Mouse (Mus musculus): Measurements from ENCODE around the gene Tm2d3. TPM values are rescaled to one million over a fixed set of nuclear protein-coding genes. Genes with fewer than 3 reads are reported as not detected.

Gene Tm2d3
- total RNA-seq, 2 experiments from 2014 or later: 27.7 to 44.2 TPM

DNA sequence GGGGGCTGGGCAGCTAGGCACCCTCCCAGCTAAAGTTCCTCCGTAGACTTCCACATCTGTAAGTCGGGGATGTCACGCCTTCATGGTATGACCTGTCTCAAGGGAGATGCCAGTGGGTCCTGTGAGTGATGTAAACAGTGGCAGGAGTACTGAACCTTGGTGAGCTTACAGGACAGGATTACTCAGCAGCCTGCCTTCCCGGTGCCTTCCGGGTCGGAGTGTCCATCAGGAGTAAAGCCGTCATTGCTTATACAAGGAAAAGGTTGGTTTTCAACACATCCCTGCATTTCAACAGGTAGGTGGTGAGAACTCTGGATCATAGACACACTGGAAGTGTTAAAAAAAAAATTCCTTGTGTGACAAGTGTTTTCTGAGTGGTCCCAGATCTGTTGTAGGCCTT is 11.1 kb downstream of the Tm2d3 start:
- ATAC-seq (ENCODE audit: poor library complexity, severe bottlenecking): no peak

GRCm38 (mm10) chr7:65704818-65705242 is 13.9 kb downstream of the Tm2d3 start:
- ATAC-seq (ENCODE audit: poor library complexity, severe bottlenecking): peak; percentile 96

- ATAC-seq (ENCODE audit: poor library complexity, severe bottlenecking): no peak
These were observed 17.5 kb downstream of the Tm2d3 start for GRCm38 (mm10) chr7:65708506-65708905.

- ATAC-seq (ENCODE audit: poor library complexity, severe bottlenecking): no peak
These were observed 19.3 kb downstream of the Tm2d3 start for GRCm38 (mm10) chr7:65710301-65710700.

- no peak for ATAC-seq (ENCODE audit: poor library complexity, severe bottlenecking)
These were observed 22.8 kb downstream of the Tm2d3 start for GRCm38 (mm10) chr7:65713782-65714181.

- peak; percentile 40; the same call in 1 of the 2 replicates for ATAC-seq (ENCODE audit: poor library complexity, severe bottlenecking)
These were observed 23.3 kb downstream of the Tm2d3 start for GRCm38 (mm10) chr7:65714304-65714703.

GRCm38 (mm10) chr7:65734024-65734423 is 43.1 kb downstream of the Tm2d3 start:
- ATAC-seq (ENCODE audit: poor library complexity, severe bottlenecking): no peak

- ATAC-seq (ENCODE audit: poor library complexity, severe bottlenecking): no peak
These were observed 44.3 kb downstream of the Tm2d3 start for GRCm38 (mm10) chr7:65735261-65735660.

DNA sequence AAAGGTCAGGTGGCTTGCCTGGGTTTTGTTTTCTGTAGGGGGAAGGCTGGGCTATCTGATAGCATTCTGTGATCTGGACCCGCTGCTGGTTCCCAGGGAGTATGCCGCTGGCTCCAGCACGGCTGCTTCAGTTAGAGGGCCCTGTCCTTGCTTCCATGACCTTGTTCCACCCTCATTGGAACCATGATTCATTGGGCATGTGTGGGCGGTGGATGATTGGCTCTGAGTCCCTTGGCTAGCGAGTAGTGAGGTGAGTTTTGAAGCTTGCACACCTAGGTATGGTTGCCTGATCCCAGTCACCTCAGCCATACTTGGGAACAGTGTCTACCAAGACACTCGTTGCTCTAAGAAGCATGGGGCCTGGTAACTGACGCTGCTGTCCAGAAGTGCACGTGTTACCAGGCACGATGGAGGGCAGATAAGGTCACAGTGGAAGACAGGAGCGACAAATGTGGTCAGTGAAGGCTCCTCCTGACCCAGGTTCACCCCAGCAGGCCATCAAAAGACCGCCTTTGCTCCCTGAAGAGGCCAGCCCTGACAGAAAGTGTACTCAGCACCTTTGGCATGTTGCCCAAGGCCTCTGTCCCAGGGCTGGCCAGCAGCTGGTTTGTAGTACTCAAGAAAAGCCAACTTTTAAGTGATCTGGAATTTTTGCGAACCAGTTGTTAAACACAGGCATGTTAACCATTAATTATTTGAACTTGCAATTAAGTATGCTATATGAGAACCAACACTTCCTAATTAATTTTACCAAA is 46.5 kb downstream of the Tm2d3 start:
- no peak for ATAC-seq (ENCODE audit: poor library complexity, severe bottlenecking)

DNA sequence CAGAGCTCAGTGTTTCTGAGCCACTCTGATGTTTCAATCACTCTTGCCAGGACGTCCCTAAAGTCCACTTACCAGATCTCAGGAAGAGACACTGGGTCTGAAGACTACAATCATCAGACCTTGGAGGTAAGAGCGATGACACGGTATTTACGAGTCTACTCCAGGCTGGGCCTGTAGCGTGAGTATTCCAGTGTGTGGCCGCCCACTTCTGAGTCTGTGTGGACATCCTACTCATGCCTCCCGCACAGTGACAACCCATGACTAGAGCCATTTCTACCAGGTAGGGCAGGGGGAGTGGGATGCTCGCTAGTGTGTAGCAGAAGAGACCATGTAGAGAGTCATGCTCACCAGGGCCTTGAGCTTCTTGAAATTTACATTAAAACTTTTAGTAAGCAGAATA is 51.9 kb downstream of the Tm2d3 start:
- ATAC-seq (ENCODE audit: poor library complexity, severe bottlenecking): no peak

DNA sequence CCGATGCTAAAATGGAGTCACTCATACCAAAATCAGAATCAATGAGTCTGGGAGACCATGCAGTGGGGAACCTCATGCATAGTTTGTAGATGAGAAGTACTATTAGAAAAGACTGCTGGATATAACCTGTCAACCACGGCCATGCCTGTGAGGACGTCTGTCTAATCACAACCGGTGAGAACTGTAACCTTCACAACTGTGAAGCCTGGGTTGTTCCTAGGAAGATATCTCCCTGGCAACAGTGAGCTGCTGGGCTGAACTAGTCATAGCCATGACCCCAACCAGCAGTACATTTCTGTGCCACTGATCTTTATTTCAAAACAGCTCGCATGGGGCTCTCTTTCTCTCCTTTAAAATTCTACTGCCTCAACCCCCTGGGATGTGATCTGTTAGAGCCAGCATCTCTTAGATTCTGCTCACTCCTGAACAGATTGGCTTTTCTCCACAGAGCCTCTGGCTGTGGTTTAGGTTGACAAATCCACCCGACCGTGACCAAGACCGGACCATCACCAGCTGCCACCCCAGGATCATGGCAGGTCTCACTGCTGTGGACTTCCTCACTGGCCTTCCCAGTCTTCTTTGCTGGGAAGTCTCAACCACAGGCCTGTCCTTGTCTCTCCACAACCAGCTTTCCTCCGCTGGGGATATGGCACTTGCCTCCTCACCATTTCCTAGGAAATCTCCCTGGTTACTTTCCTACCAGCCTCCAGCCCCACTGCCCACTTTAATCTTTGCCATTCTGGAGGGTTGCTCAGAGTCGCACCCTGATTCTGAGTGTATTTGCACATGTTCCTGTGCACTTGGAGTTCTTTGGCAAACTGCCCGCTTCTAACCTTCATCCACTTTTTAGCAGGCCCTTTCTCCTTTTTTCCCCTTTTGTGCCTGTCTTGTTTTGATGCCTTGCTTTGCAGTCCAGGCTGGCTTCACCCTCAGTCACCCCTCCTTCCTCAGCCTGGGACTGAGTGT is 57.3 kb downstream of the Tm2d3 start:
- no peak for ATAC-seq (ENCODE audit: poor library complexity, severe bottlenecking)

Other genes with a start within 250 kb of the Tm2d3 start
- gene Tjp1, start 163.4 kb upstream of the Tm2d3 start, total RNA-seq (2015): 0.13 and 0.52 TPM in 2 replicates
- gene Tjp1, start 163.4 kb upstream of the Tm2d3 start, total RNA-seq (2017): 0.22 and 3.1 TPM in 2 replicates
- gene Tarsl2, start 46.3 kb upstream of the Tm2d3 start, total RNA-seq (2015): 3.4 and 3.9 TPM in 2 replicates
- gene Tarsl2, start 46.3 kb upstream of the Tm2d3 start, total RNA-seq (2017): 8.3 and 11.6 TPM in 2 replicates
- not detected in 2 replicates for gene Pcsk6, start 170.6 kb downstream of the Tm2d3 start, total RNA-seq (2015)
- gene Pcsk6, start 170.6 kb downstream of the Tm2d3 start, total RNA-seq (2017): not detected in 2 replicates